Mouse (Mus musculus) hindbrain, embryonic 13.5 days (tissue): ENCODE data around the gene Epc2. TPM values are rescaled to one million over a fixed set of nuclear protein-coding genes. Genes with fewer than 3 reads are reported as not detected.

Experiments
- ATAC-seq: fragments of 200-750 bp; cut with Nextera tagmentation; 2 replicates; pipeline ENCODE4 v1.8.0; 2017; ENCODE audit warnings: moderate TSS enrichment; ENCODE audit not compliant: low FRiP score
- H3K27ac ChIP-seq: fragments of 300-500 bp; sonication (generic); 2 replicates; pipeline ENCODE4 v1.5.1; 2015; ENCODE audit warnings: inconsistent platforms, mild to moderate bottlenecking, moderate library complexity
- H3K27me3 ChIP-seq: fragments of 300-500 bp; sonication (generic); 2 replicates; pipeline ENCODE4 v1.6.1; 2015; ENCODE audit warnings: mild to moderate bottlenecking, inconsistent platforms
- H3K36me3 ChIP-seq: fragments of 300-500 bp; sonication (generic); 2 replicates; pipeline ENCODE4 v1.6.1; 2015; ENCODE audit warnings: mild to moderate bottlenecking, inconsistent platforms
- H3K4me1 ChIP-seq: fragments of 300-500 bp; sonication (generic); replicated peaks from 2 replicates; pipeline ENCODE4 v1.6.1; 2015; ENCODE audit warnings: inconsistent platforms
- H3K4me2 ChIP-seq: fragments of 300-500 bp; sonication (generic); 2 replicates; pipeline ENCODE4 v1.6.1; 2015; ENCODE audit warnings: inconsistent platforms, mild to moderate bottlenecking, moderate library complexity
- H3K4me3 ChIP-seq: fragments of 300-500 bp; sonication (generic); 2 replicates; pipeline ENCODE4 v1.5.1; 2015; ENCODE audit warnings: mild to moderate bottlenecking, inconsistent platforms
- H3K9ac ChIP-seq: fragments of 300-500 bp; sonication (generic); 2 replicates; pipeline ENCODE4 v1.6.1; 2015; ENCODE audit warnings: mild to moderate bottlenecking, inconsistent platforms
- H3K9me3 ChIP-seq: fragments of 300-500 bp; sonication (generic); 2 replicates; pipeline ENCODE4 v1.6.1; 2016; ENCODE audit warnings: inconsistent platforms
- WGBS: fragments of 180-500 bp; shearing (Covaris S2); methylation state at CpG from one replicate; pipeline ENCODE4 v1.1.7; 2015; 5-methylcytosine and 5-hydroxymethylcytosine counted together
- polyA plus RNA-seq: library from polyadenylated mRNA; unstranded; fragments of >200 nt; fragmentation: Nextera tagmentation; extraction: Ambion mirVana; gene quantifications from 2 replicates; pipeline ENCODE4 v1.2.1, GENCODE M21; 2015

The Epc2 gene
- polyA plus RNA-seq, 1 experiment from 2014 or later, result 12.6 TPM

- Histone ChIP-seq H3K27ac (no peak overlapping the region), H3K4me2 (no peak overlapping the region), H3K27me3 (no peaks in the 10 kb centered on the region), H3K9me3 (no peaks in the 10 kb centered on the region), H3K4me3 (no peak overlapping the region; the same call in 1 of the 2 replicates), H3K36me3 (no peaks in the 10 kb centered on the region), H3K9ac (no peak overlapping the region), H3K4me1 (peaks cover 4% of the 10 kb centered on the region)
- ATAC-seq, result no peak
- 47% methylated on average over 8 of the region's 8 CpGs for WGBS
Observed at GRCm38 (mm10) chr2:49447586-49448475, 3.5 kb upstream of the Epc2 start.

- Histone ChIP-seq H3K27ac (peak overlapping the region; percentile 100; the same call in 1 of the 2 replicates), H3K4me3 (peak overlapping the region; percentile 80), H3K9ac (peak overlapping the region; percentile 88), H3K27me3 (no peaks in the 10 kb centered on the region), H3K9me3 (no peaks in the 10 kb centered on the region), H3K36me3 (no peaks in the 10 kb centered on the region), H3K4me2 (peak overlapping the region; percentile 79), H3K4me1 (peaks cover 20% of the 10 kb centered on the region)
- ATAC-seq, result no peak
- 13% methylated on average over 4 of the region's 4 CpGs for WGBS
Observed at GRCm38 (mm10) chr2:49450467-49450866, 819 bp upstream of the Epc2 start.

- no peaks in the 10 kb centered on the region for H3K27me3 ChIP-seq
- peak overlapping the region; percentile 100 for H3K27ac ChIP-seq
- H3K9me3 ChIP-seq, result no peaks in the 10 kb centered on the region
- H3K4me2 ChIP-seq, result peak overlapping the region; percentile 63; the same call in 1 of the 2 replicates
- peak overlapping the region; percentile 88 for H3K9ac ChIP-seq
- ATAC-seq, result peak; percentile 89
- under 1% methylated on average over 37 of the region's 64 CpGs for WGBS
- H3K36me3 ChIP-seq, result no peaks in the 10 kb centered on the region
- H3K4me3 ChIP-seq, result peak overlapping the region; percentile 80
- H3K4me1 ChIP-seq, result peaks cover 27% of the 10 kb centered on the region
Observed at GRCm38 (mm10) chr2:49451637-49452211, 438 bp downstream of the Epc2 start.

GRCm38 (mm10) chr2:49452451-49453081 lies 1.3 kb downstream of the Epc2 start:
- H3K9me3 ChIP-seq, result no peaks in the 10 kb centered on the region
- peak overlapping the region; percentile 100 for H3K27ac ChIP-seq
- H3K36me3 ChIP-seq, result no peaks in the 10 kb centered on the region
- ATAC-seq, result peak; percentile 52
- H3K4me3 ChIP-seq, result peak overlapping the region; percentile 80
- under 1% methylated on average over 37 of the region's 37 CpGs for WGBS
- H3K27me3 ChIP-seq, result no peaks in the 10 kb centered on the region
- H3K4me1 ChIP-seq, result peaks cover 27% of the 10 kb centered on the region
- peak overlapping the region; percentile 63 for H3K4me2 ChIP-seq
- H3K9ac ChIP-seq, result peak overlapping the region; percentile 88

- Histone ChIP-seq H3K36me3 (peaks cover 5% of the 10 kb centered on the region; the same call in 1 of the 2 replicates), H3K9me3 (0 out of 2 replicates have a peak, but pooled peaks cover 7% of the 10 kb centered on the region), H3K4me1 (peaks cover 23% of the 10 kb centered on the region), H3K4me3 (no peak overlapping the region), H3K9ac (no peak overlapping the region), H3K4me2 (no peak overlapping the region), H3K27me3 (no peaks in the 10 kb centered on the region), H3K27ac (no peak overlapping the region)
- 77% methylated on average over 2 of the region's 2 CpGs for WGBS
- ATAC-seq, result no peak
Observed at GRCm38 (mm10) chr2:49457797-49458196, 6.5 kb downstream of the Epc2 start.

DNA sequence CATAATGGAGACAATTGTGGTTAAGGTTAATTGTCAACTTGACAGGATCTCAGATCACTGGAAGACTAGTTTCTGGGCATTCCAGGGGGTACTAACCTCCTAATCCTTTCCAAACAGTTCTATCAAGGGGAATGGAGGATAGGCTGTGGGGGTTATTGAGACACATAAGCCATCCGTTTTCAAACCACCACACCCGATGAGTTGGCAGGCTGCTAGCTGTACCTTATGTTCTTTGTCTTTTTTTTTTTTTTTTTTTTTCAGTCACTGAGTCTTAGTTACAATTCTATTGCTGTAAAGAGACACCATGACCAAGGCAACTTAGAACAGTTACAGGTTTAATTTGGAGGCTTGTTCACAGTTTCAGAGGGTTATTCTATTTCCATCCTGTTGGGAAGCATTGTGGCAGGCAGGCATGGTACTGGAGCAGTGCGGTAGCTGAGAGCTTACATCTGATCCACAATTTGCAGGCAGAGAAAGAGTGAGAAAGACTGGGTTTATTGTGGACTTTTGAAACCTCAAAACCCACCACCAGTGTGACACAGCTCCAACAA lies 14.5 kb downstream of the Epc2 start:
- Histone ChIP-seq H3K27me3 (no peaks in the 10 kb centered on the region), H3K4me2 (no peak overlapping the region), H3K36me3 (peaks cover 5% of the 10 kb centered on the region; the same call in 1 of the 2 replicates), H3K27ac (no peak overlapping the region), H3K4me1 (peaks cover 7% of the 10 kb centered on the region; the same call in 1 of the 2 replicates), H3K4me3 (no peak overlapping the region), H3K9me3 (0 out of 2 replicates have a peak, but pooled peaks cover 7% of the 10 kb centered on the region), H3K9ac (no peak overlapping the region)
- WGBS, result 85% methylated on average over 3 of the region's 3 CpGs
- no peak for ATAC-seq

- H3K9ac ChIP-seq, result no peak overlapping the region
- no peak overlapping the region for H3K4me2 ChIP-seq
- H3K36me3 ChIP-seq, result no peaks in the 10 kb centered on the region
- no peaks in the 10 kb centered on the region for H3K9me3 ChIP-seq
- H3K27me3 ChIP-seq, result no peaks in the 10 kb centered on the region
- no peak overlapping the region for H3K4me3 ChIP-seq
- peaks cover 7% of the 10 kb centered on the region; the same call in 1 of the 2 replicates for H3K4me1 ChIP-seq
- no peak for ATAC-seq
- WGBS, result 80% methylated on average over 1 of the region's 1 CpGs
- no peak overlapping the region for H3K27ac ChIP-seq
Observed at GRCm38 (mm10) chr2:49467038-49467437, 15.8 kb downstream of the Epc2 start.

DNA sequence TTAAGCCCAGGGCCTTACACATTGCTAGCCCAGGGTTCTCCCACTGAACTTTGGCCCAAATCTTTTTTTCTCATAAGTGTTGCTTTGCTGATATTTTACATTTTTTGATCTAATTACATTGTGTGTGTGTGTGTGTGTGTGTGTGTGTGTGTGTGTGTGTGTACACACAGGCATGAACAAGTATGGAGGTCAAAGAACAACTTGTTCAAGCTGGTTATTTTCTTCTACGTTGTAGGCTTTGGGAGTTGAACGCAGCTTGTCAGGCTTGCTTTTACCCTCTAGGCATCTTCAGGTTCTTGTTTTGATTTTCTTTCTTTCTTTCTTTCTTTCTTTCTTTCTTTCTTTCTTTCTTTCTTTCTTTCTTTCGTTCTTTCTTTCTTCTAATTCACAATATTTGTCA lies 19.9 kb downstream of the Epc2 start:
- Histone ChIP-seq H3K4me3 (no peak overlapping the region), H3K27ac (no peak overlapping the region), H3K4me1 (peaks cover 7% of the 10 kb centered on the region; the same call in 1 of the 2 replicates), H3K9me3 (no peaks in the 10 kb centered on the region), H3K4me2 (no peak overlapping the region), H3K36me3 (no peaks in the 10 kb centered on the region), H3K9ac (no peak overlapping the region), H3K27me3 (no peaks in the 10 kb centered on the region)
- 89% methylated on average over 3 of the region's 3 CpGs for WGBS
- ATAC-seq, result no peak

- Histone ChIP-seq H3K9me3 (no peaks in the 10 kb centered on the region), H3K27ac (no peak overlapping the region), H3K36me3 (no peaks in the 10 kb centered on the region), H3K4me1 (peaks cover 7% of the 10 kb centered on the region; the same call in 1 of the 2 replicates), H3K9ac (no peak overlapping the region), H3K27me3 (no peaks in the 10 kb centered on the region), H3K4me3 (no peak overlapping the region), H3K4me2 (no peak overlapping the region)
- WGBS, result 81% methylated on average over 5 of the region's 5 CpGs
- ATAC-seq, result no peak
Observed at GRCm38 (mm10) chr2:49471641-49472355, 20.5 kb downstream of the Epc2 start.

GRCm38 (mm10) chr2:49472443-49472842 lies 21.2 kb downstream of the Epc2 start:
- Histone ChIP-seq H3K4me2 (no peak overlapping the region), H3K27ac (no peak overlapping the region), H3K4me3 (no peak overlapping the region), H3K27me3 (no peaks in the 10 kb centered on the region), H3K9ac (no peak overlapping the region), H3K4me1 (peaks cover 7% of the 10 kb centered on the region; the same call in 1 of the 2 replicates), H3K9me3 (no peaks in the 10 kb centered on the region), H3K36me3 (no peaks in the 10 kb centered on the region)
- WGBS, result 95% methylated on average over 6 of the region's 6 CpGs
- ATAC-seq, result no peak

- no peak overlapping the region for H3K27ac ChIP-seq
- H3K9me3 ChIP-seq, result no peaks in the 10 kb centered on the region
- H3K4me3 ChIP-seq, result no peak overlapping the region
- no peak overlapping the region for H3K4me2 ChIP-seq
- ATAC-seq, result no peak
- no peaks in the 10 kb centered on the region for H3K4me1 ChIP-seq
- H3K9ac ChIP-seq, result no peak overlapping the region
- no peaks in the 10 kb centered on the region for H3K27me3 ChIP-seq
- no peaks in the 10 kb centered on the region for H3K36me3 ChIP-seq
Observed at GRCm38 (mm10) chr2:49482146-49482545, 30.9 kb downstream of the Epc2 start.
